9 mouse cellular contexts compared by ENCODE assay signal in genomic region chr5:111813090-111813753, GRCm38 (mm10).
DNase-seq lines count a peak whose midpoint lies in the region; ATAC-seq and TF ChIP-seq lines count a peak whose summit lies in the region.
"Had no signal": no experiment of that assay in that cellular context is flagged by ENCODE, and none has a peak within 500 bp of the region (broad histone marks: within the 10 kb centered on the region; RNA-seq: fewer than 3 reads in every experiment).

No protein-coding gene starts in this region.

- no peaks in the 10 kb centered on the region for H3K36me3 ChIP-seq in lung, embryonic 16.5 days (ENCODE audit: control insufficient read depth, insufficient read depth, low read length)
- H3K36me3 ChIP-seq in limb, embryonic 10.5 days = no peaks in the 10 kb centered on the region
- H3K36me3 ChIP-seq: heart, embryonic 13.5 days had no signal

- no peaks in the 10 kb centered on the region for H3K9me3 ChIP-seq in lung, embryonic 16.5 days (ENCODE audit: control insufficient read depth, low read length)
- no peaks in the 10 kb centered on the region for H3K9me3 ChIP-seq in limb, embryonic 10.5 days (replicated peaks)
- H3K9me3 ChIP-seq: heart, embryonic 13.5 days had no signal

- 39% methylated on average over 6 of the region's 6 CpGs for WGBS in lung, embryonic 16.5 days
- WGBS in lung, adult 2 months = 54% methylated on average over 6 of the region's 6 CpGs
- 89% methylated on average over 6 of the region's 6 CpGs for WGBS in limb, embryonic 10.5 days

- TF ChIP-seq CTCF in lung, adult 2 months (IDR thresholded peaks at IDR 0.05; ENCODE audit: insufficient read depth, low read length) = no peak
- no peak for TF ChIP-seq CTCF in layer of hippocampus, adult 2 months (conservative IDR thresholded peaks at IDR 0.05)

- 0 out of 2 replicates have a peak overlapping the region, but pooled peaks have one; percentile 20 for H3K27ac ChIP-seq in lung, embryonic 16.5 days (ENCODE audit: low read length)
- peak overlapping the region; percentile 88 for H3K27ac ChIP-seq in layer of hippocampus, adult 2 months
- no peak overlapping the region for H3K27ac ChIP-seq in limb, embryonic 10.5 days
- H3K27ac ChIP-seq: heart, embryonic 13.5 days had no signal

- no peak overlapping the region for H3K4me2 ChIP-seq in lung, embryonic 16.5 days (ENCODE audit: low read depth, low read length)
- H3K4me2 ChIP-seq: heart, embryonic 13.5 days had no signal

- TF ChIP-seq POLR2A in lung, adult 2 months (IDR thresholded peaks at IDR 0.05; ENCODE audit: borderline replicate concordance, extremely low read depth, low read depth, low read length) = no peak

- no peaks in the 10 kb centered on the region for H3K27me3 ChIP-seq in lung, embryonic 16.5 days (ENCODE audit: control insufficient read depth, insufficient read depth, low read depth, low read length)
- H3K27me3 ChIP-seq in limb, embryonic 10.5 days (ENCODE audit: low read depth, poor library complexity, severe bottlenecking) = peaks cover 99% of the 10 kb centered on the region

- DNase-seq in cerebellum, postnatal 10 days = peak; percentile 29 to 39
- no peak for DNase-seq in cerebellum, postnatal 4 days (ENCODE audit: low spot score in 2 of 2)
- DNase-seq in lung, adult 2 months = no peak
- DNase-seq in layer of hippocampus, adult 2 months (ENCODE audit: low spot score in 2 of 2) = peak; percentile 85 to 86
- peak; percentile 95 to 96 for DNase-seq in right cerebral cortex, postnatal 10 days (ENCODE audit: low spot score in 2 of 2)
- no peak for DNase-seq in spleen, postnatal 36 days (ENCODE audit: low spot score in 2 of 2)
- no peak for DNase-seq in limb, embryonic 10.5 days (ENCODE audit: low spot score)

- H3K9ac ChIP-seq in lung, embryonic 16.5 days (ENCODE audit: low read length) = no peak overlapping the region
- H3K9ac ChIP-seq: heart, embryonic 13.5 days had no signal

- H3K4me3 ChIP-seq in lung, embryonic 16.5 days (ENCODE audit: low read length) = no peak overlapping the region
- H3K4me3 ChIP-seq in lung, adult 2 months (replicated peaks; ENCODE audit: extremely low read depth, low read depth, low read length) = no peak overlapping the region
- peak overlapping the region; percentile 13; the same call in 1 of the 2 replicates for H3K4me3 ChIP-seq in layer of hippocampus, adult 2 months
- no peak overlapping the region for H3K4me3 ChIP-seq in limb, embryonic 10.5 days
- H3K4me3 ChIP-seq: heart, embryonic 13.5 days had no signal

- peaks cover 13% of the 10 kb centered on the region for H3K4me1 ChIP-seq in lung, embryonic 16.5 days (replicated peaks; ENCODE audit: control insufficient read depth, insufficient read depth, low read length)
- H3K4me1 ChIP-seq in lung, adult 2 months (ENCODE audit: control insufficient read depth, insufficient read depth, low read length) = no peaks in the 10 kb centered on the region
- H3K4me1 ChIP-seq in limb, embryonic 10.5 days = peaks cover 15% of the 10 kb centered on the region

- ATAC-seq in lung, embryonic 16.5 days (ENCODE audit: low read depth) = peak; percentile 4; the same call in 1 of the 2 replicates

Comparison
In these comparisons a context has a peak if more than half of its experiments do, and no peak if none do; other contexts are left out.
1. DNase-seq: peak in cerebellum, postnatal 10 days (2 of 2), layer of hippocampus, adult 2 months (2 of 2) and right cerebral cortex, postnatal 10 days (2 of 2); none in cerebellum, postnatal 4 days (0 of 2), lung, adult 2 months (single experiment), spleen, postnatal 36 days (0 of 2) and limb, embryonic 10.5 days (single experiment).